Mouse (Mus musculus): ENCODE measurements at regions not wholly inside any gene's neighbourhood (a gene's known extent, or its start where the extent isn't known, plus 50 kb on each side); places are given as distances from the start of the nearest gene placed in this dataset.

DNA sequence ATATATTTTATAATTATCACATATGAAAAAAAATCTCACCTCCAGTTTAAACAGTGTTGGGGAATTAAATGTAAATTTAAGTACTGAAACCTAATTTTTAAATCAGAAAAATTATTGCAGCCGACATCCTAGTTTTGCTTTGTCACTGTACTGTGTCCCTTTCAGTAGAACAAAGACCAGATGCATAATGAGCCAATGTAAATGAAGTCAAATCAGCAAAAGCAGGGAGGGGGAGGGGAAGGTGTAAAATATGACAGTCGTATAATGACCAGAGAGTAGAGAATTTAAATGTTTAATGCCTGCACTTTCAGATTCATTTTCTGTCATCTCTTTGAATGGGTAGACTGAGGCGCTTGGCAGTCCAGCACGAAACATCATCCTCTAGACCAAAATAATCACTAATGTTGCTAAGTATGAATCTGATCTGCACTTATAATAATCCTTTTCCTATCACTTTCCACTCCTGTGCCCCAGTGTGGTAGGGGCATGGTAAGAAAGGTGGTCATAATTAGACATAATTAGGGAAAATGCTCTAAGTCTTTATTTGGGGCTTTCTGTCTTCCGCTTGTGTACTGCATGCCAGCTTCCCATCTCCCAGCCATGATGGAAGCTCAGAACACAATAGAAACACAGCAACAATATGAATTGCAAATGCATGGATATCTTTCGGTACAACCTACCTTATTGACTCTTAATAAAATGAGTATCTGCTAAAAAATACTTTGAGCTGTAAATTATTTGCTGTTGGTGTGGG lies 356.0 kb upstream of the Tmem161b start:
- no peak for DNase-seq (ENCODE audit: extremely low spot score in 1 of 2, low spot score in 2 of 2)
- no peak overlapping the region for H3K4me3 ChIP-seq
- intact Hi-C loops (cut with DNase I) = no loop called here
- no peak for TF ChIP-seq CTCF (IDR thresholded peaks at IDR 0.05)
- no peak overlapping the region for H3K27ac ChIP-seq

DNA sequence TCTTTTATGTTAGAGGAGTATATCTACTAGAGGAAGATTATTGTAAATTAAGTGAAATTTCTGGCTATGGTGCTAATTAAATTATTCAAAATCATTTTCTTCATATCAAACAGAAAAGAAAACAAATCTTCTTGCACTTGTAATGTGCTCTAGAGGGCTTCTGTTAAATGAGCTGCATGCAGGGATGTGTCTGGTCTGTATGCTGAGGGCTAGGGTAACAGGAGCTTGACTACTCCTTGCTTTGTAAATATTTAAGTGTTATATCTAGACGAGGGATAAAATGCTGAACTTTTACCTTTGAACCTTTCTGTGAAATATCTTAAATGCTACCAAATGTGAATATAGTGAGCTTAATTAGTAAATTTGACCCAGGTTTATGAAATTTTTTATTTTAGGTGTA lies 354.9 kb upstream of the Tmem161b start:
- H3K27ac ChIP-seq = no peak overlapping the region
- intact Hi-C loops (cut with DNase I) = no loop called here
- TF ChIP-seq CTCF (IDR thresholded peaks at IDR 0.05) = no peak
- no peak overlapping the region for H3K4me3 ChIP-seq
- DNase-seq (ENCODE audit: extremely low spot score in 1 of 2, low spot score in 2 of 2) = no peak

DNA sequence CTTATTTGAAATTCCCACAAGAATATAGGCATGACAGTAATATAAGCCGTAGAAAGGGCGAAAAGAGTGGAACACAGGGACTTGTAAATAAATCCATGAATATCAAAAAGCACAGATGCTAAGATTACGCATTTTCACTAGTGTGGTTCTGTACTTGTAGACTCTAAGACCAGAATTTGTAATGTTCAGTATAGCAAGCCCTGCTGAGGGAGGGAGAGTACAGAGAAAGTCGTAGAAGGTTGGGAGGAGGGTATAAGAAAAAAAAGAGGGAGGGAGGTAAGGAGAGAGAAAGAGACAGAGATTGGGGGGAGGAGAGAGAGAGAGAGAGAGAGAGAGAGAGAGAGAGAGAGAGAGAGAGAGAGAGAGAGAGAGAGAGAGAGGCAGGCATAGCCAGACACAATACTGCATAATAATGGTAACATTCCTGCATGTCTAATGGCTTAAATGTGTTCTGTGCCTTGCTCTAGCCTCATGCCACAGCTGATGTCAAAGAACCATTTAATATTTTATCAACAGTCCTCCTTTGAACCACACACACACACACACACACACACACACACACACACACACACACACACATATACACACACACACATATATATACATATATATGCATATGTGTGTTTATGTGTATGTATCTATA lies 354.1 kb upstream of the Tmem161b start:
- no peak for DNase-seq (ENCODE audit: extremely low spot score in 1 of 2, low spot score in 2 of 2)
- Histone ChIP-seq H3K4me3 (no peak overlapping the region), H3K27ac (no peak overlapping the region)
- intact Hi-C loops (cut with DNase I) = no loop called here
- TF ChIP-seq CTCF (IDR thresholded peaks at IDR 0.05) = no peak

DNA sequence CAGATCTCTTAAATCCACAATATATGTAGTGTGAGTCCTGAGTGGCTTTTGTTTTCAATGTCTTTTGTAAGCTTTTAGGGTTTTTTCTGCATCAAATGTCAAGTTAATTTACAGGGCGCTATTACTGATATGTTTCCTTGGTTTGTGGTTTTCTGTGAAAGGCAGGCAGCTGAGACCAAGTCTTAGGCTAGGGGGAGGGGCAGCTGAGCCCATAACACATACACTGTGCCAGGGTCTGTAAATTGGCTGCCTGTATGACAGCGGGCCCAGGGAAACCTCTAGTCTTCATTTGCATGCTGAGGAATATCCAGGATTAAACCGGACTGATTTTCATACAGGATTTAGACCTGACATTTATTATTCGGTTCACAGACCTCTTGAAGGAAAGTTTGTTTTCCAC lies 353.2 kb upstream of the Tmem161b start:
- no peak for DNase-seq (ENCODE audit: extremely low spot score in 1 of 2, low spot score in 2 of 2)
- Histone ChIP-seq H3K4me3 (no peak overlapping the region), H3K27ac (no peak overlapping the region)
- intact Hi-C loops (cut with DNase I) = no loop called here
- TF ChIP-seq CTCF (IDR thresholded peaks at IDR 0.05) = no peak

DNA sequence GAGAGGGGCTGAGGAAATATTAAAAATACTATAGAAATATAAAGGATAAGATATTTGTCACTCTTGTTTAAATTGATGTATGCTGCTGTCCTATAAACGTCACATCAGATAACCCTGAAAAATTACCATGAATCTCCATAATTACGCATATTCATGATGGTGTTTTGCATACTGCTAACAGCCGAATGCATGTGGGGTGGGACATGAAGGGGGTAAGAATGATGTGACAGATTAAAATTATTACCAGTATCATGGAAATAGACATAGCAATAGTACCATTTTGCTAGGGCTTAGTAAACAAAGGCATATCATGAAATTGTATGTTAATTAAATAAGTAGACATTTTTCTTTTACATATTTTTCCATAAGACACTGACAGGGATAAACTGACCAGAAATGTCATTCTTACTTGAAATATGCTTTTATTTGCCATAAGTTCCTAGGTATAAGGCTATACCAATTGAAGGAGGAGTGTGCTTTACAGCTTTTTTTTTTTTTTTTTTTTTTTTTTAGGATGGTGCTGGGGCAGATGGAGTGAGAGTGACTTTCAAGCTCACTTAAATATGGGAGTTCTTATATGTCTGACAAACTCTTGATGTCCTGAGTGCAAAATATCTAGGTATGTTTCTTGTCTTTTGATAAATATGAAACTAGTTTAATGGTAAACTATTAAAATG lies 349.8 kb upstream of the Tmem161b start:
- intact Hi-C loops (cut with DNase I) = loop anchor here (10.0 kb wide), 2 partner anchors 353 to 473 kb away; partner anchors contain the start of gene Tmem161b
- Histone ChIP-seq H3K4me3 (no peak overlapping the region), H3K27ac (no peak overlapping the region)
- DNase-seq (ENCODE audit: extremely low spot score in 1 of 2, low spot score in 2 of 2) = no peak
- TF ChIP-seq CTCF (IDR thresholded peaks at IDR 0.05) = no peak

DNA sequence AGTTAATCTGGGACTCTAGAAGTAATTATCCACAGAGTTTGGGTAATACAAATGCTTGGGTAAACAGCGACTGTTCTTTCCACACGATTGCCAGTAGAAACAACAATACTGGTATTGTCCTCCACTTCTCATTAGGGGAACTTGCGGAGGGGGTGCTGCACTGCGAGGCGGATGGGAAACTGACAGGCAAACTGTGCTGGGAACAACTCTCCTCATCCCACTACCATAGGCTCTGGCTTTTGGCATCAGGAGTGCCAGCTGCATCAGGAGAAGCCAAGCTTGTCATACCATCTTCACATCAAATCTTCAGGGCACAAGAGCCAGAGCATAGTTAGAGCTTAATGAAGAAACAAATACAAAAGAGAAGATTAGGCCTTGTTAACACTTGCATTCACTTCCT lies 349.2 kb upstream of the Tmem161b start:
- no peak for TF ChIP-seq CTCF (IDR thresholded peaks at IDR 0.05)
- DNase-seq (ENCODE audit: extremely low spot score in 1 of 2, low spot score in 2 of 2) = no peak
- Histone ChIP-seq H3K27ac (no peak overlapping the region; the same call in 1 of the 2 replicates), H3K4me3 (no peak overlapping the region)
- intact Hi-C loops (cut with DNase I) = loop anchor here (10.0 kb wide), 2 partner anchors 352 to 472 kb away; partner anchors contain the start of gene Tmem161b

DNA sequence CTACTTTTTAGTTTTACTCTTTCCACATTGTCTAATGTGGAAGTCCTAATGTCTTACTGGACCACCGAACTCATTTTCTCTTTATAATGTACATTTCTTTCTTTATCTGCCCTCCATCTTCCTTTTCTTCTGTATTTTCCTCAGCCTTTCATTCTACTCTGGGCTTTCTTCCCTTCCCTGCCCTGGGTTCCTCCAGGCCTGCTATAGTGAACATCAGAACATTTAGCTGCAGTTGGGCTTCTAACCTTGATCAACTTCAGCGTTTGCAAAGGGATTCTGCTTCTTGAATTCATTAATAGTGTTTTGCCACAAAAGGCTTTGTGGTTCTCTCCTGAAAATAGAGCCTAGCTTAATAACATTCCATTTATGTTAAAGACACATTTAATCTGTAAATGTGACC lies 342.5 kb upstream of the Tmem161b start:
- no peak overlapping the region for H3K27ac ChIP-seq
- no peak for TF ChIP-seq CTCF (IDR thresholded peaks at IDR 0.05)
- no peak overlapping the region for H3K4me3 ChIP-seq
- intact Hi-C loops (cut with DNase I) = loop anchor here (10.0 kb wide), 2 partner anchors 345 to 465 kb away; partner anchors contain the start of gene Tmem161b
- no peak for DNase-seq (ENCODE audit: extremely low spot score in 1 of 2, low spot score in 2 of 2)

DNA sequence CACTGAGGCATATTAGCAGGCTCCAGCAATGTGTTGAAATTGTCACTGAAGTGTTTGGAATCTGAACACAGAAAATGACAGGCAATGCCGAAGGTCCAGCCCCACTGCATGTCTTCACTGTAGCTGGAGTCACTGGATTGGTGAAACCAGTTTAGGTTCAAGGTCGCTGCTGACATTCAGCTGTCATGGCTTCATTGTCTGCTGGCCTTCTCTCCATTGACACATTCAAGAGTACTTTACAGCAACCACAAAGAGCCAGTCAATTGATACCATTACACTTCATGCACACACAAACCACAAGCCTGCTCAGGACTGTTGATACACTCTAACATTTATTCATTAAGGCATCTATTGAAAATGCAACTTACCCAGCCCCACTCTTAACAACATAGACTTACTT lies 341.8 kb upstream of the Tmem161b start:
- H3K27ac ChIP-seq = no peak overlapping the region
- no peak overlapping the region for H3K4me3 ChIP-seq
- intact Hi-C loops (cut with DNase I) = loop anchor here (5.0 kb wide), 1 partner anchor 167 kb away; no protein-coding TSS in a partner anchor
- no peak for TF ChIP-seq CTCF (IDR thresholded peaks at IDR 0.05)
- no peak for DNase-seq (ENCODE audit: extremely low spot score in 1 of 2, low spot score in 2 of 2)

DNA sequence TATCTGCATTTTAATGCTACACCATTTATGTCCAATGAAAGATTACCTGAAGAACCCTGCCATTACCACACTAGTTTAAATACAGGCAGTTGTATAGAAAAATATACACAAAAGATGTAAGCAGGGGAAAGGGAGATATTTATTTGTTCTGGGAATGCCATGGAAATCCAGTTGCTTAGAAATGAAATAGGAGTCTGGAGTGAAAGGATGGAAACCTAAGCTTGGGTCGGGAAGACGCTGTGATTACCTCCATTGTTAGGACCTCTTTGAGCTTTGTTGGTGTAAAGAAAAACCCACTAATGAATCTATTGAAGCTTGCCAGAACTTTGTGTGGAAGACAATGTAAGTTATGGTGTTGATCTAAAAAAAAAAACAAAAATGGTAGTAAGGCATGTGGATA lies 341.3 kb upstream of the Tmem161b start:
- Histone ChIP-seq H3K27ac (no peak overlapping the region), H3K4me3 (no peak overlapping the region)
- DNase-seq (ENCODE audit: extremely low spot score in 1 of 2, low spot score in 2 of 2) = no peak
- intact Hi-C loops (cut with DNase I) = loop anchor here (5.0 kb wide), 1 partner anchor 167 kb away; no protein-coding TSS in a partner anchor
- TF ChIP-seq CTCF (IDR thresholded peaks at IDR 0.05) = no peak

DNA sequence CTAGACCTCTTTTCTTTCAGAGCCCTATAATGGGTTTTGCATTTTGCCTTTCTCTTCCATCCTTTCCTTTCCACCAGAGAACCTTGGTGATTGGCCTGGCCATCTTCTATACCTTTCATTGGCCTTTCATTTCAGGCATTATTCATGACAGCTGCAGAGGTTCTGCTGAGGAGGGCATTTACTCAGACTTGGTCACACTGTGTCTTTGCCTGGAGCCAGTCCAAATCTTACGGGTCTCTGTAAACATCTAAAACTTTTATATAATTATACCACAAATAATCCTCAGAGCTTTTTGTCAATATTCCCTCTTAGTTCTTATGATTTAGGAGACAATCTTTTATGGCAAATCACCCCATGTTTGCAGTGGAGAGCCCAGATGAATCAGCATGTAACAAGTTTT lies 339.3 kb upstream of the Tmem161b start:
- no peak for TF ChIP-seq CTCF (IDR thresholded peaks at IDR 0.05)
- intact Hi-C loops (cut with DNase I) = loop anchor here (5.0 kb wide), 1 partner anchor 164 kb away; no protein-coding TSS in a partner anchor
- DNase-seq (ENCODE audit: extremely low spot score in 1 of 2, low spot score in 2 of 2) = no peak
- H3K4me3 ChIP-seq = no peak overlapping the region
- no peak overlapping the region for H3K27ac ChIP-seq

DNA sequence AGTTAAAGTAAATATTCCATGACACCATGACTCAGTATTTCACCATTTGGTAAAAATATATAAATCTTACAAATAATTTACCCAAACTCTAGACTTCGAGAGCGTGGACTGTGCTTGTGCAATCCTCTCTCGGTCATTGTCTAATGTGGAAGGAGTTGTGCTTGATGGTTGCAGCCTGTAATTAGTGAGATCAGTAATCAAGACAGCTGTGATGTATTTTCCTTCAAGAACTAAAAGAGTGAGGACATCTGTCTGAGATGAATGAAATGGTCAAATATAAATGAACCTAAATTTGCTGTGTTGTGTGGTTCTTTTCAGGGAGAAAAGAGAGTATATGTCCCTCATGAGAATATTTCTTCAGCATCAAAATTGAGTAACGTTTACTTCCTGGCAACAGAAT lies 338.3 kb upstream of the Tmem161b start:
- no peak overlapping the region for H3K27ac ChIP-seq
- TF ChIP-seq CTCF (IDR thresholded peaks at IDR 0.05) = no peak
- no peak for DNase-seq (ENCODE audit: extremely low spot score in 1 of 2, low spot score in 2 of 2)
- intact Hi-C loops (cut with DNase I) = loop anchor here (5.0 kb wide), 1 partner anchor 163 kb away; no protein-coding TSS in a partner anchor
- H3K4me3 ChIP-seq = no peak overlapping the region

DNA sequence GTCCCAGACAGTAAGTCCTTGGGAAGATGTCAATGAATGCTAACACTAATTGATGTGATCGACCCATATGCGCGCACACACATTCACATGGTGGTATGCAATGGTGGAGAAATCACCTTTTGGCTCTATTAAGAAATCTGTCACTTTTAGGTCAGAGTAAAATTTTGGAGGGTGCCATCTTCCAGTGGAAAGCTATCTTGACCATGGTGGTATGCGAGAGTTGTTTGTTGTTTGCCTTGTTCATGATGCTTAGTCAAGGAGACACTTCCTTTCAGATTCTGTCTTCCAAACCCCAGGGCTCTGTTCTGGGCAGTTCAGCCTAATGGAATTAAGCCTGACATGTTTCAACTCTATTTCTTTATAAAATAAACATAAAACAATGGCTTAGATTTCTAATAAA lies 337.9 kb upstream of the Tmem161b start:
- intact Hi-C loops (cut with DNase I) = loop anchor here (5.0 kb wide), 1 partner anchor 163 kb away; no protein-coding TSS in a partner anchor
- H3K27ac ChIP-seq = no peak overlapping the region
- TF ChIP-seq CTCF (IDR thresholded peaks at IDR 0.05) = no peak
- no peak for DNase-seq (ENCODE audit: extremely low spot score in 1 of 2, low spot score in 2 of 2)
- H3K4me3 ChIP-seq = no peak overlapping the region
